19 mouse cellular contexts compared by ENCODE assay signal in genomic region chr19:4055216-4055946, GRCm38 (mm10). TPM values are rescaled to one million over a fixed set of nuclear protein-coding genes. Genes with fewer than 3 reads are reported as not detected.
DNase-seq lines count a peak whose midpoint lies in the region; ATAC-seq and TF ChIP-seq lines count a peak whose summit lies in the region.
"Had no signal": no experiment of that assay in that cellular context is flagged by ENCODE, and none has a peak within 500 bp of the region (broad histone marks: within the 10 kb centered on the region; RNA-seq: fewer than 3 reads in every experiment).

No protein-coding gene starts in this region.

- H3K4me3 ChIP-seq in lung, embryonic 16.5 days (ENCODE audit: low read length), result no peak overlapping the region
- H3K4me3 ChIP-seq in intestine, postnatal 0 days (ENCODE audit: low read depth, low read length), result no peak overlapping the region
- H3K4me3 ChIP-seq in small intestine, adult 2 months (ENCODE audit: low read depth, low read length), result no peak overlapping the region
- H3K4me3 ChIP-seq: midbrain, embryonic 13.5 days had no signal

- no peak overlapping the region for H3K9ac ChIP-seq in lung, embryonic 16.5 days (ENCODE audit: low read length)
- no peak overlapping the region for H3K9ac ChIP-seq in intestine, postnatal 0 days (ENCODE audit: low read depth, low read length)
- H3K9ac ChIP-seq: midbrain, embryonic 13.5 days had no signal

- H3K4me2 ChIP-seq in lung, embryonic 16.5 days (ENCODE audit: low read depth, low read length), result no peak overlapping the region
- 0 out of 2 replicates have a peak overlapping the region, but pooled peaks have one; percentile 0 for H3K4me2 ChIP-seq in intestine, postnatal 0 days (replicated peaks; ENCODE audit: low read depth)
- H3K4me2 ChIP-seq: midbrain, embryonic 13.5 days had no signal

- 64% methylated on average over 8 of the region's 8 CpGs for WGBS in lung, embryonic 16.5 days
- WGBS in intestine, postnatal 0 days, result 59% methylated on average over 8 of the region's 8 CpGs
- 35% methylated on average over 8 of the region's 8 CpGs for WGBS in small intestine, adult 2 months

- peaks cover 6% of the 10 kb centered on the region; the same call in 1 of the 2 replicates for H3K4me1 ChIP-seq in lung, embryonic 16.5 days (replicated peaks; ENCODE audit: control insufficient read depth, insufficient read depth, low read length)
- peaks cover 10% of the 10 kb centered on the region; the same call in 1 of the 2 replicates for H3K4me1 ChIP-seq in intestine, postnatal 0 days (replicated peaks; ENCODE audit: control insufficient read depth, insufficient read depth, low read length)
- H3K4me1 ChIP-seq in small intestine, adult 2 months (ENCODE audit: control insufficient read depth, insufficient read depth, insufficient read length, low read length), result peaks cover 43% of the 10 kb centered on the region
- H3K4me1 ChIP-seq: midbrain, embryonic 13.5 days had no signal

- no peaks in the 10 kb centered on the region for H3K36me3 ChIP-seq in lung, embryonic 16.5 days (ENCODE audit: control insufficient read depth, insufficient read depth, low read length)
- H3K36me3 ChIP-seq in intestine, postnatal 0 days (ENCODE audit: control insufficient read depth, insufficient read depth), result no peaks in the 10 kb centered on the region
- H3K36me3 ChIP-seq in small intestine, adult 2 months (ENCODE audit: control insufficient read depth, insufficient read depth, low read length), result no peaks in the 10 kb centered on the region
- H3K36me3 ChIP-seq: midbrain, embryonic 13.5 days had no signal

- no peak for TF ChIP-seq CTCF in intestine, postnatal 0 days (IDR thresholded peaks at IDR 0.05; ENCODE audit: low read depth)
- no peak for TF ChIP-seq CTCF in small intestine, adult 2 months (IDR thresholded peaks at IDR 0.05; ENCODE audit: extremely low read depth, insufficient read length, insufficient replicate concordance, low read depth, low read length)

- no peak overlapping the region for H3K27ac ChIP-seq in lung, embryonic 16.5 days (ENCODE audit: low read length)
- H3K27ac ChIP-seq in intestine, postnatal 0 days (ENCODE audit: low read depth, low read length), result peak overlapping the region; percentile 69; the same call in 1 of the 2 replicates
- peak overlapping the region; percentile 80 for H3K27ac ChIP-seq in small intestine, adult 2 months (ENCODE audit: insufficient read depth, low read depth, low read length)
- H3K27ac ChIP-seq: midbrain, embryonic 13.5 days had no signal

- 0 out of 2 replicates have a peak, but pooled peaks have one; percentile 23 for ATAC-seq in lung, embryonic 16.5 days (ENCODE audit: low read depth)
- no peak for ATAC-seq in intestine, postnatal 0 days
- ATAC-seq: forebrain, embryonic 16.5 days; midbrain, embryonic 13.5 days; Patski had no signal

- no peak for TF ChIP-seq POLR2A in small intestine, adult 2 months (IDR thresholded peaks at IDR 0.05; ENCODE audit: low read depth, low read length)

- no peaks in the 10 kb centered on the region for H3K9me3 ChIP-seq in lung, embryonic 16.5 days (ENCODE audit: control insufficient read depth, low read length)
- H3K9me3 ChIP-seq in intestine, postnatal 0 days (ENCODE audit: control insufficient read depth), result no peaks in the 10 kb centered on the region
- H3K9me3 ChIP-seq: midbrain, embryonic 13.5 days had no signal

- DNase-seq in cerebellum, adult 11 months, result peak; percentile 65
- DNase-seq in cerebellum, postnatal 4 days (ENCODE audit: low spot score in 2 of 2), result no peak
- DNase-seq in lung, postnatal 36 days, result no peak
- no peak for DNase-seq in right cerebral cortex, postnatal 25 days
- DNase-seq in retina, embryonic 14.5 days (ENCODE audit: low spot score), result no peak
- DNase-seq: heart, postnatal 36 days; lung, postnatal 10 days; right cerebral cortex, postnatal 14 days; thymus, postnatal 14 days had no signal

- no peaks in the 10 kb centered on the region; the same call in 1 of the 2 replicates for H3K27me3 ChIP-seq in lung, embryonic 16.5 days (ENCODE audit: control insufficient read depth, insufficient read depth, low read depth, low read length)
- no peaks in the 10 kb centered on the region for H3K27me3 ChIP-seq in intestine, postnatal 0 days (replicated peaks; ENCODE audit: control insufficient read depth, insufficient read depth, low read length)
- H3K27me3 ChIP-seq in small intestine, adult 2 months (ENCODE audit: control insufficient read depth, insufficient read depth, low read length), result no peaks in the 10 kb centered on the region
- H3K27me3 ChIP-seq: CH12.LX; midbrain, embryonic 13.5 days; Patski had no signal

RNA-seq across cellular contexts. Expression of gene Gstp3, which starts 4.0 kb away (rescaled TPM):
- polyA plus RNA-seq in lung, embryonic 16.5 days (2015; fragmentation: Nextera tagmentation; extraction: Ambion mirVana), result 0.85 and 1.9 TPM in 2 replicates
- 68.7 and 72.6 TPM in 2 replicates for polyA plus RNA-seq in intestine, postnatal 0 days (2015; fragmentation: Nextera tagmentation; extraction: Ambion mirVana)
- 11.8 and 15.0 TPM in 2 replicates for polyA plus RNA-seq in small intestine, adult 2 months (2012; rRNA removed)
- polyA plus RNA-seq: brain, embryonic 14.5 days; forebrain, embryonic 16.5 days; midbrain, embryonic 13.5 days; Patski; stomach, embryonic 14.5 days had no signal

RNA-seq across cellular contexts. Expression of gene Gstp2, which starts 9.6 kb away (rescaled TPM):
- 3.5 and 5.0 TPM in 2 replicates for polyA plus RNA-seq in lung, embryonic 16.5 days (2015; fragmentation: Nextera tagmentation; extraction: Ambion mirVana)
- polyA plus RNA-seq in intestine, postnatal 0 days (2015; fragmentation: Nextera tagmentation; extraction: Ambion mirVana), result 151 and 182 TPM in 2 replicates
- polyA plus RNA-seq in small intestine, adult 2 months (2012; rRNA removed), result 231 and 289 TPM in 2 replicates

RNA-seq across cellular contexts. Expression of gene Gstp1, which starts 17.6 kb away (rescaled TPM):
- polyA plus RNA-seq in lung, embryonic 16.5 days (2015; fragmentation: Nextera tagmentation; extraction: Ambion mirVana), result 432 and 433 TPM in 2 replicates
- polyA plus RNA-seq in intestine, postnatal 0 days (2015; fragmentation: Nextera tagmentation; extraction: Ambion mirVana), result 746 and 756 TPM in 2 replicates
- 798 and 1,214 TPM in 2 replicates for polyA plus RNA-seq in small intestine, adult 2 months (2012; rRNA removed)

RNA-seq across cellular contexts. Expression of gene Cabp2, which starts 26.0 kb away (rescaled TPM):
- not detected in 2 replicates for polyA plus RNA-seq in lung, embryonic 16.5 days (2015; fragmentation: Nextera tagmentation; extraction: Ambion mirVana)
- not detected in 2 replicates for polyA plus RNA-seq in intestine, postnatal 0 days (2015; fragmentation: Nextera tagmentation; extraction: Ambion mirVana)
- 24.8 TPM in 1 of 2 replicates, not detected in the other for polyA plus RNA-seq in small intestine, adult 2 months (2012; rRNA removed)
- polyA plus RNA-seq: brain, embryonic 14.5 days; forebrain, embryonic 16.5 days; limb, embryonic 11.5 days; midbrain, embryonic 13.5 days; Patski; stomach, embryonic 14.5 days had no signal

RNA-seq across cellular contexts. Expression of gene Cdk2ap2, which starts 41.6 kb away (rescaled TPM):
- polyA plus RNA-seq in lung, embryonic 16.5 days (2015; fragmentation: Nextera tagmentation; extraction: Ambion mirVana), result 111 and 128 TPM in 2 replicates
- polyA plus RNA-seq in intestine, postnatal 0 days (2015; fragmentation: Nextera tagmentation; extraction: Ambion mirVana), result 97.1 and 108 TPM in 2 replicates
- 186 and 366 TPM in 2 replicates for polyA plus RNA-seq in small intestine, adult 2 months (2012; rRNA removed)

Comparison
In these comparisons a context has a peak if more than half of its experiments do, and no peak if none do; other contexts are left out.
1. RNA of gene Gstp2, which starts 9.6 kb away (polyA plus RNA-seq): 231 to 289 TPM in small intestine, adult 2 months and 151 to 182 TPM in intestine, postnatal 0 days; 3.5 to 5.0 TPM in lung, embryonic 16.5 days; every median in the first group is over 10 times any median in the second.